Mouse (Mus musculus) hindbrain, postnatal 0 days (tissue): ENCODE results near the gene Trappc6a. TPM values are rescaled to one million over a fixed set of nuclear protein-coding genes. Genes with fewer than 3 reads are reported as not detected.
A peak's percentile ranks its signal among the peaks of the same experiment; 100 is the strongest.

Source experiments
- ATAC-seq: fragments of 200-750 bp; cut with Nextera tagmentation; 2 replicates; pipeline ENCODE4 v1.8.0; 2017; ENCODE audit warnings: mild to moderate bottlenecking, moderate TSS enrichment, moderate library complexity
- DNase-seq: peaks from one replicate; pipeline ENCODE4 v3.0.0-alpha.2; 2015; ENCODE audit warnings: low spot score
- H3K27ac ChIP-seq: fragments of 300-500 bp; sonication (generic); 2 replicates; pipeline ENCODE4 v1.5.1; 2014; ENCODE audit warnings: mild to moderate bottlenecking
- H3K27me3 ChIP-seq: fragments of 300-500 bp; sonication (generic); 2 replicates; pipeline ENCODE4 v1.6.1; 2014; ENCODE audit warnings: low read length, mixed read lengths; ENCODE audit not compliant: insufficient read depth
- H3K36me3 ChIP-seq: fragments of 300-500 bp; sonication (generic); 2 replicates; pipeline ENCODE4 v1.6.1; 2014; ENCODE audit warnings: low read length, mixed read lengths; ENCODE audit not compliant: insufficient read depth
- H3K4me1 ChIP-seq: fragments of 300-500 bp; sonication (generic); 2 replicates; pipeline ENCODE4 v1.6.1; 2014; ENCODE audit warnings: antibody characterized with exemption, low read length, mixed read lengths; ENCODE audit not compliant: insufficient read depth
- H3K4me2 ChIP-seq: fragments of 300-500 bp; sonication (generic); 2 replicates; pipeline ENCODE4 v1.6.1; 2014; ENCODE audit warnings: low read depth, mild to moderate bottlenecking, low read length, moderate library complexity, mixed read lengths
- H3K4me3 ChIP-seq: fragments of 300-500 bp; sonication (generic); 2 replicates; pipeline ENCODE4 v1.5.1; 2014; ENCODE audit warnings: low read length
- H3K9ac ChIP-seq: fragments of 300-500 bp; sonication (generic); replicated peaks from 2 replicates; pipeline ENCODE4 v1.6.1; 2014; ENCODE audit warnings: mild to moderate bottlenecking, low read length, moderate library complexity, mixed read lengths
- H3K9me3 ChIP-seq: fragments of 300-500 bp; sonication (generic); 2 replicates; pipeline ENCODE4 v1.6.1; 2016; ENCODE audit warnings: low read length, mixed read lengths
- CTCF ChIP-seq: IDR thresholded peaks from 2 replicates; pipeline ENCODE4 v1.5.1; 2016; ENCODE audit warnings: antibody characterized with exemption, control low read depth, low read depth
- WGBS: fragments of 180-500 bp; shearing (Covaris S2); extraction: QIAGEN DNeasy Blood & Tissue Kit; methylation state at CpG from one replicate; pipeline ENCODE4 v1.1.7; 2014; 5-methylcytosine and 5-hydroxymethylcytosine counted together
- polyA plus RNA-seq: library from polyadenylated mRNA; unstranded; fragments of >200 nt; fragmentation: Nextera tagmentation; extraction: Ambion mirVana; gene quantifications from 2 replicates; pipeline ENCODE4 v1.2.1, GENCODE M21; 2015
- total RNA-seq: library from RNA; depleted of rRNA; stranded (reverse); fragments of >200 nt; gene quantifications from 2 replicates; pipeline ENCODE4 v1.2.3, GENCODE M21; 2014

Trappc6a gene
- total and polyA plus RNA-seq, 2 experiments from 2014 or later = 42.8 to 46.5 TPM

GRCm38 (mm10) chr7:19470308-19470707, 37.9 kb upstream of the Trappc6a start:
- Histone ChIP-seq H3K36me3 (no peaks in the 10 kb centered on the region), H3K4me2 (no peak overlapping the region), H3K9me3 (no peaks in the 10 kb centered on the region), H3K4me1 (no peaks in the 10 kb centered on the region), H3K9ac (no peak overlapping the region), H3K4me3 (no peak overlapping the region), H3K27me3 (peaks cover 27% of the 10 kb centered on the region), H3K27ac (no peak overlapping the region)
- WGBS = 10% methylated on average over 14 of the region's 14 CpGs
- DNase-seq (no peak), ATAC-seq (no peak)
- TF ChIP-seq CTCF = no peak

DNA sequence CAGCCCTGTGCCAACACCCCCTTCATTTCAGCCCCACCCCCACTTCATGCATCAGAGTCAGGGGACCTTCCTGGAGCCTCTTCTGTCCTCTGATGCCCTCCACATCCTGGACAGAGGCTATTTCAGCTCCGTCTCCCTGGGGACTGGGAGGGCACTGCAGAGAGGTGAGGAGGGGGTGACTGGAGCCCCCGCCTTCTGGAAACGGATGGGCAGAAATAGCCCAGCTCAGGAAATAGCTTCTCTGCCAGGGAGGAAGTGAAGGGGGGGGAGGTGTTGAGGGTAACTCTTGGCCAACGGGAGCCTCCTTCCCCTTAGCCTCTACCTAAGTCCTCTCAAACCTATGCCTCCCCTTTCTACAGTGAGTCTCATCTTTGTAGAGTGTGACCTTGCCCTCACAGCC, 35.8 kb upstream of the Trappc6a start:
- no peak for TF ChIP-seq CTCF
- H3K27me3 ChIP-seq = peaks cover 27% of the 10 kb centered on the region
- no peaks in the 10 kb centered on the region for H3K9me3 ChIP-seq
- no peak overlapping the region for H3K4me3 ChIP-seq
- no peaks in the 10 kb centered on the region for H3K36me3 ChIP-seq
- 63% methylated on average over 4 of the region's 4 CpGs for WGBS
- no peak overlapping the region for H3K4me2 ChIP-seq
- no peak for DNase-seq
- no peak for ATAC-seq
- no peaks in the 10 kb centered on the region for H3K4me1 ChIP-seq
- H3K9ac ChIP-seq = no peak overlapping the region
- no peak overlapping the region for H3K27ac ChIP-seq

DNA sequence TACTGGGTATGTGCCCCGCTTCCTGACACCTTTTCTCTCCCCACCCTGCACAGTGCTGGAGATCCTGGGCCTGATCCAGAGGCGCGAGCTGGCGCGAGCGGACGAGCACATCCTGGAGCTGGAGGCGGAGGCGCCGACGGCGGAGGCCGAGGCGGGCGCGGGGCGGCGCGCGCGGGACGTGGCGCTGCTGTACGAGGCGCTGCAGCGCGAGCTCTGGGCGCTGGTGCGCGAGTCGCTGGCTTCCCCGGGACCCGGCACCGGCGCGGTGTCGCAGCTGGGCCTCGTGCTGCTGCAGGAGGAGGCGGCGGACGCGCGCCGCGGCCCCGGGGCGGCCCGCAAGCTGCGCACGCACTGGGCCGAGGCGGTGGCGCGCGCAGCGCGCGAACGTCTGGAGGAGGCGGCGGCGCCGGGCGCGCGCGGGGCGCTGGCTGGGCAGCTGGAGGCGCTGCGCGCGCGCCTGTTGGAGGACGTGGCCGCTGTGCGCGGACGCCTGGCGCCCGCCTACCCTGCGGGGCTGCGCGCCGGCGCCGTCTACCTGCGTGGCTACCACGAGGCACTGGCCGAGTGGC, 34.2 kb upstream of the Trappc6a start:
- DNase-seq (peak; percentile 95), ATAC-seq (peak; percentile 93)
- 2% methylated on average over 53 of the region's 89 CpGs for WGBS
- H3K4me2 ChIP-seq = peak overlapping the region; percentile 69
- H3K9ac ChIP-seq = peak overlapping the region; percentile 65
- TF ChIP-seq CTCF = no peak
- peaks cover 27% of the 10 kb centered on the region for H3K27me3 ChIP-seq
- H3K4me1 ChIP-seq = no peaks in the 10 kb centered on the region
- no peaks in the 10 kb centered on the region for H3K36me3 ChIP-seq
- peak overlapping the region; percentile 52 for H3K4me3 ChIP-seq
- H3K27ac ChIP-seq = peak overlapping the region; percentile 85
- no peaks in the 10 kb centered on the region for H3K9me3 ChIP-seq

DNA sequence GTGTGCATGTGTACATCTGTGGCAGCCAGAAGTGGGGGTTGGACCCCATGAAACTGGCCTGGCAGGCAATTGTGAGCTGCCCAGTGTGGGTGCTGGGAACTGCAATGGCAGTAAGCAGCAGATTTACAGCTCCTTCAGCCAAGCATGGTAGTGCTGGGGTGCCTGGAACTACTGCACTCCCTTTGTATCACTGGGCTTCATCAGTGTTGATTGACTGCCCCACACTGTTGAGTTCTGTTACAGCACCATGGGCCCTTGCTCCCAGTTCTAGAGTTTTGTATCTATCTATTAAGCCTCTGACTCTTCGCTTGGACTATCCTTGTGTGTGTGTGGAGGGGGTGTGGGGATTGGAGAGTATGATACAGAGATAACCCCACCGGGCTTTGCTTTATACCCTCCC, 31.1 kb upstream of the Trappc6a start:
- 65% methylated on average over 2 of the region's 2 CpGs for WGBS
- Histone ChIP-seq H3K4me2 (no peak overlapping the region), H3K9me3 (no peaks in the 10 kb centered on the region), H3K36me3 (no peaks in the 10 kb centered on the region), H3K27me3 (peaks cover 6% of the 10 kb centered on the region), H3K9ac (no peak overlapping the region), H3K27ac (no peak overlapping the region), H3K4me3 (no peak overlapping the region), H3K4me1 (no peaks in the 10 kb centered on the region)
- TF ChIP-seq CTCF = peak; percentile 22
- DNase-seq = no peak
- no peak for ATAC-seq

GRCm38 (mm10) chr7:19477624-19478384, 30.4 kb upstream of the Trappc6a start:
- Histone ChIP-seq H3K36me3 (no peaks in the 10 kb centered on the region), H3K27me3 (no peaks in the 10 kb centered on the region), H3K27ac (no peak overlapping the region), H3K4me2 (no peak overlapping the region), H3K9me3 (no peaks in the 10 kb centered on the region), H3K4me1 (no peaks in the 10 kb centered on the region), H3K4me3 (no peak overlapping the region), H3K9ac (no peak overlapping the region)
- no peak for DNase-seq
- no peak for ATAC-seq
- 33% methylated on average over 14 of the region's 14 CpGs for WGBS
- TF ChIP-seq CTCF = no peak

DNA sequence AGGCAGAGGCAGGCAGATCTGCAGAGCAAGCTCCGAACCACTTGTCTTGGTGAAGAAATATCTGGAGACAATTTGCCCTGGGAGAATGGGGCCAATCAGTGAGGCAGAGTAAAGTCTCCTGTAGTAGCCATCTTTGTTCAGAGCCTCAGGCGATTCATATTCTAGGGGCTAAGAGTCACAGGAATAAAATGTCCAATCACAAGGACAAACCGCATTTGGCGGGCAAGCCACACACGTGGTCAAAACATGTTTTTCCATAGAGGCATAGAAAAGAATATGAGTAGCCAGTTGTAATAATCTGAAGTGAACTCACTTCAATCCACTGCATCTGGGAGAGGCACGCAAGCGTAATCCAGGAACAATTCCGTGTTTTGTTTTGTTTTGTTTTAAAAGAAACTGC, 24.9 kb upstream of the Trappc6a start:
- Histone ChIP-seq H3K4me2 (no peak overlapping the region), H3K4me3 (no peak overlapping the region), H3K9me3 (no peaks in the 10 kb centered on the region), H3K9ac (no peak overlapping the region), H3K27ac (no peak overlapping the region), H3K4me1 (no peaks in the 10 kb centered on the region), H3K36me3 (no peaks in the 10 kb centered on the region), H3K27me3 (peaks cover 8% of the 10 kb centered on the region; the same call in 1 of the 2 replicates)
- WGBS = 83% methylated on average over 8 of the region's 8 CpGs
- no peak for DNase-seq
- TF ChIP-seq CTCF = no peak
- ATAC-seq = no peak

DNA sequence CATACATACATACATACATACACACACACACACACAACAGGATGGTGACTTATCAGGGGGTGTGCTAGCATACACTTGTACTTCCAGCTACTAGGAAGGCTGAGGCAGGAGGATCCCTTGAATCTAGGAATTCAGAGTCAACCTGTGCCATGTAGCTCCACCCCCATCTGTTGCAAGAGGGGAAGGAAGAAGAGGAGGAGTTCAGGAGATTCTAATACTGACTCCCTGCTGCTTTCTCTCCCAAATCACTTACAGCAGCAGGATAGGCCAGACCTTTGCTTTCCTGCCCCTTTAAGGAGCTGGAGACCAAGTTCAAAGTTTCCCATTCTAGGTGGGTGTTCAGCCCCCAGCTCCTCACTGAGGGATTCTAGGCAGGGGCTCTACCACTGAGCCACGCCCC, 22.7 kb upstream of the Trappc6a start:
- H3K27me3 ChIP-seq = peaks cover 19% of the 10 kb centered on the region
- H3K4me2 ChIP-seq = no peak overlapping the region
- TF ChIP-seq CTCF = no peak
- H3K27ac ChIP-seq = no peak overlapping the region
- ATAC-seq (no peak), DNase-seq (no peak)
- H3K4me1 ChIP-seq = no peaks in the 10 kb centered on the region
- 94% methylated on average over 1 of the region's 1 CpGs for WGBS
- no peaks in the 10 kb centered on the region for H3K36me3 ChIP-seq
- H3K4me3 ChIP-seq = no peak overlapping the region
- H3K9ac ChIP-seq = no peak overlapping the region
- no peaks in the 10 kb centered on the region for H3K9me3 ChIP-seq
